ENCODE assay signal across 8 mouse cellular contexts in genomic region chr3:37654787-37655186, GRCm38 (mm10). TPM values are rescaled to one million over a fixed set of nuclear protein-coding genes. Genes with fewer than 3 reads are reported as not detected.
DNase-seq lines count a peak whose midpoint lies in the region; ATAC-seq and TF ChIP-seq lines count a peak whose summit lies in the region.

No protein-coding gene starts in this region.

- no peak for ATAC-seq in kidney, postnatal 0 days (replicated peaks; ENCODE audit: low FRiP score, low read depth)
- ATAC-seq in embryonic facial prominence, embryonic 13.5 days (ENCODE audit: insufficient number of reproducible peaks, insufficient read depth, low FRiP score, low TSS enrichment, low read depth), result no peak
- no peak for ATAC-seq in hindbrain, embryonic 14.5 days (ENCODE audit: low FRiP score)
- ATAC-seq in liver, postnatal 0 days, result no peak

- TF ChIP-seq CTCF in kidney, postnatal 0 days (IDR thresholded peaks at IDR 0.05; ENCODE audit: low read depth), result no peak
- no peak for TF ChIP-seq CTCF in liver, postnatal 0 days (IDR thresholded peaks at IDR 0.05; ENCODE audit: low read depth)

- no peak for TF ChIP-seq EP300 in liver, postnatal 0 days (IDR thresholded peaks at IDR 0.05; ENCODE audit: low read depth)

- no peaks in the 10 kb centered on the region for H3K9me3 ChIP-seq in kidney, postnatal 0 days (replicated peaks; ENCODE audit: low read length)
- H3K9me3 ChIP-seq in embryonic facial prominence, embryonic 13.5 days, result no peaks in the 10 kb centered on the region
- H3K9me3 ChIP-seq in hindbrain, embryonic 14.5 days (ENCODE audit: control insufficient read depth, low read length), result no peaks in the 10 kb centered on the region
- H3K9me3 ChIP-seq in liver, postnatal 0 days (ENCODE audit: low read length), result no peaks in the 10 kb centered on the region

- DNase-seq in kidney, postnatal 0 days (ENCODE audit: low spot score), result no peak
- DNase-seq in kidney, adult 18-20 months, result no peak
- DNase-seq in hindbrain, embryonic 14.5 days (ENCODE audit: low spot score), result no peak
- no peak for DNase-seq in liver, postnatal 0 days
- no peak for DNase-seq in urinary bladder, postnatal 10 days (ENCODE audit: low spot score)
- no peak for DNase-seq in spleen, postnatal 36 days (ENCODE audit: low spot score in 2 of 2)
- no peak for DNase-seq in kidney, adult 11 months

- H3K4me2 ChIP-seq in kidney, postnatal 0 days (ENCODE audit: low read length), result peak overlapping the region; percentile 45; the same call in 1 of the 2 replicates
- peak overlapping the region; percentile 57 for H3K4me2 ChIP-seq in embryonic facial prominence, embryonic 13.5 days
- H3K4me2 ChIP-seq in hindbrain, embryonic 14.5 days (replicated peaks), result peak overlapping the region; percentile 51
- H3K4me2 ChIP-seq in liver, postnatal 0 days (ENCODE audit: low read depth, low read length), result peak overlapping the region; percentile 78

- no peaks in the 10 kb centered on the region for H3K36me3 ChIP-seq in kidney, postnatal 0 days (ENCODE audit: insufficient read depth, low read length)
- no peaks in the 10 kb centered on the region for H3K36me3 ChIP-seq in embryonic facial prominence, embryonic 13.5 days
- no peaks in the 10 kb centered on the region for H3K36me3 ChIP-seq in hindbrain, embryonic 14.5 days (replicated peaks; ENCODE audit: control insufficient read depth, insufficient read depth)
- H3K36me3 ChIP-seq in liver, postnatal 0 days (replicated peaks; ENCODE audit: insufficient read depth, low read length), result no peaks in the 10 kb centered on the region

- H3K4me1 ChIP-seq in kidney, postnatal 0 days (replicated peaks; ENCODE audit: insufficient read depth, low read length), result peaks cover 34% of the 10 kb centered on the region
- peaks cover 34% of the 10 kb centered on the region for H3K4me1 ChIP-seq in embryonic facial prominence, embryonic 13.5 days
- H3K4me1 ChIP-seq in hindbrain, embryonic 14.5 days (replicated peaks; ENCODE audit: control insufficient read depth, insufficient read depth, low read length), result no peaks in the 10 kb centered on the region; the same call in 1 of the 2 replicates
- peaks cover 32% of the 10 kb centered on the region for H3K4me1 ChIP-seq in liver, postnatal 0 days (ENCODE audit: insufficient read depth)

- H3K27ac ChIP-seq in kidney, postnatal 0 days, result peak overlapping the region; percentile 82
- peak overlapping the region; percentile 64; the same call in 1 of the 2 replicates for H3K27ac ChIP-seq in embryonic facial prominence, embryonic 13.5 days
- H3K27ac ChIP-seq in hindbrain, embryonic 14.5 days, result no peak overlapping the region
- no peak overlapping the region; the same call in 1 of the 2 replicates for H3K27ac ChIP-seq in liver, postnatal 0 days (ENCODE audit: low read depth)

- WGBS in kidney, postnatal 0 days, result 78% methylated on average over 6 of the region's 6 CpGs
- WGBS in embryonic facial prominence, embryonic 13.5 days, result 64% methylated on average over 6 of the region's 6 CpGs
- 70% methylated on average over 6 of the region's 6 CpGs for WGBS in hindbrain, embryonic 14.5 days
- 41% methylated on average over 6 of the region's 6 CpGs for WGBS in liver, postnatal 0 days (ENCODE audit: insufficient replicate concordance)

- H3K9ac ChIP-seq in kidney, postnatal 0 days (ENCODE audit: low read depth, low read length), result no peak overlapping the region
- H3K9ac ChIP-seq in embryonic facial prominence, embryonic 13.5 days, result no peak overlapping the region
- H3K9ac ChIP-seq in hindbrain, embryonic 14.5 days, result no peak overlapping the region
- peak overlapping the region; percentile 58; the same call in 1 of the 2 replicates for H3K9ac ChIP-seq in liver, postnatal 0 days (replicated peaks)

- no peak overlapping the region; the same call in 1 of the 2 replicates for H3K4me3 ChIP-seq in kidney, postnatal 0 days (replicated peaks; ENCODE audit: low read depth, low read length)
- H3K4me3 ChIP-seq in embryonic facial prominence, embryonic 13.5 days, result peak overlapping the region; percentile 35; the same call in 1 of the 2 replicates
- H3K4me3 ChIP-seq in hindbrain, embryonic 14.5 days (replicated peaks; ENCODE audit: low read length), result no peak overlapping the region
- H3K4me3 ChIP-seq in liver, postnatal 0 days (ENCODE audit: low read depth, low read length), result peak overlapping the region; percentile 47

- no peaks in the 10 kb centered on the region for H3K27me3 ChIP-seq in kidney, postnatal 0 days (ENCODE audit: insufficient read depth, low read length)
- H3K27me3 ChIP-seq in embryonic facial prominence, embryonic 13.5 days, result peaks cover 19% of the 10 kb centered on the region
- H3K27me3 ChIP-seq in hindbrain, embryonic 14.5 days (ENCODE audit: control insufficient read depth, insufficient read depth, low read length), result peaks cover 25% of the 10 kb centered on the region; the same call in 1 of the 2 replicates
- no peaks in the 10 kb centered on the region for H3K27me3 ChIP-seq in liver, postnatal 0 days (ENCODE audit: insufficient read depth, low read length)

RNA-seq across cellular contexts. Expression of gene Spry1, which starts 15.0 kb away (rescaled TPM):
- 31.8 and 39.6 TPM in 2 replicates for polyA plus RNA-seq in kidney, postnatal 0 days (2015; fragmentation: Nextera tagmentation; extraction: Ambion mirVana)
- polyA plus RNA-seq in embryonic facial prominence, embryonic 13.5 days (2015; fragmentation: Nextera tagmentation; extraction: Ambion mirVana), result 12.6 TPM in 2 replicates
- polyA plus RNA-seq in hindbrain, embryonic 14.5 days (2014; fragmentation: Nextera tagmentation; extraction: Ambion mirVana), result 5.8 and 6.7 TPM in 2 replicates
- polyA plus RNA-seq in liver, postnatal 0 days (2015; fragmentation: Nextera tagmentation; extraction: Ambion mirVana), result 3.7 and 4.8 TPM in 2 replicates

Comparison
In these comparisons a context has a peak if more than half of its experiments do, and no peak if none do; other contexts are left out.
1. H3K27ac ChIP-seq: peak in kidney, postnatal 0 days (single experiment) and embryonic facial prominence, embryonic 13.5 days (single experiment); none in hindbrain, embryonic 14.5 days (single experiment) and liver, postnatal 0 days (single experiment).
2. H3K4me3 ChIP-seq: peak in embryonic facial prominence, embryonic 13.5 days (single experiment) and liver, postnatal 0 days (single experiment); none in kidney, postnatal 0 days (single experiment) and hindbrain, embryonic 14.5 days (single experiment).
3. Peak in every context shown above with its lines, with median percentiles within 50 percentile points of each other: H3K4me2 ChIP-seq.